In genomic region chr9:28457982-28458770, GRCm38 (mm10) we compare ENCODE assay signal across 16 mouse cellular contexts.
"Had no signal": no experiment of that assay in that cellular context is flagged by ENCODE, and none has a peak within 500 bp of the region (broad histone marks: within the 10 kb centered on the region; RNA-seq: fewer than 3 reads in every experiment).

No protein-coding gene starts in this region.

- H3K36me3 ChIP-seq: limb, embryonic 12.5 days; liver, embryonic 13.5 days; lung, embryonic 15.5 days; midbrain, embryonic 12.5 days had no signal

- H3K27me3 ChIP-seq: limb, embryonic 12.5 days; liver, embryonic 13.5 days; lung, embryonic 15.5 days; midbrain, embryonic 12.5 days had no signal

- H3K27ac ChIP-seq: limb, embryonic 12.5 days; liver, embryonic 13.5 days; lung, embryonic 15.5 days; midbrain, embryonic 12.5 days had no signal

- H3K4me2 ChIP-seq: limb, embryonic 12.5 days; liver, embryonic 13.5 days; lung, embryonic 15.5 days; midbrain, embryonic 12.5 days had no signal

- ATAC-seq: intestine, postnatal 0 days; liver, postnatal 0 days; midbrain, embryonic 16.5 days had no signal

- DNase-seq: kidney, adult 8-10 months; kidney, postnatal 25 days; liver; liver, embryonic 13.5 days; liver, postnatal 0 days; lung, postnatal 14 days; retina, postnatal 1 day; right cerebral cortex, postnatal 4 days; spleen, adult 18-20 months; thymus, adult 18-20 months; thymus, postnatal 14 days had no signal

- H3K4me3 ChIP-seq: limb, embryonic 12.5 days; liver, embryonic 13.5 days; lung, embryonic 15.5 days; midbrain, embryonic 12.5 days had no signal

- H3K4me1 ChIP-seq: limb, embryonic 12.5 days; liver, embryonic 13.5 days; lung, embryonic 15.5 days; midbrain, embryonic 12.5 days had no signal

- H3K9me3 ChIP-seq: limb, embryonic 12.5 days; liver, embryonic 13.5 days; lung, embryonic 15.5 days; midbrain, embryonic 12.5 days had no signal

- H3K9ac ChIP-seq: limb, embryonic 12.5 days; liver, embryonic 13.5 days; liver, postnatal 0 days; lung, embryonic 15.5 days; midbrain, embryonic 12.5 days had no signal
